Mouse (Mus musculus) NIH3T3 (cell line): ENCODE measurements around the gene Man1c1.
A peak's percentile ranks its signal among the peaks of the same experiment; 100 is the strongest.

Experiments
- DNase-seq: peaks from one replicate; pipeline ENCODE4 v3.0.0-alpha.2; 2012; ENCODE audit warnings: low read depth

The Man1c1 gene

DNA sequence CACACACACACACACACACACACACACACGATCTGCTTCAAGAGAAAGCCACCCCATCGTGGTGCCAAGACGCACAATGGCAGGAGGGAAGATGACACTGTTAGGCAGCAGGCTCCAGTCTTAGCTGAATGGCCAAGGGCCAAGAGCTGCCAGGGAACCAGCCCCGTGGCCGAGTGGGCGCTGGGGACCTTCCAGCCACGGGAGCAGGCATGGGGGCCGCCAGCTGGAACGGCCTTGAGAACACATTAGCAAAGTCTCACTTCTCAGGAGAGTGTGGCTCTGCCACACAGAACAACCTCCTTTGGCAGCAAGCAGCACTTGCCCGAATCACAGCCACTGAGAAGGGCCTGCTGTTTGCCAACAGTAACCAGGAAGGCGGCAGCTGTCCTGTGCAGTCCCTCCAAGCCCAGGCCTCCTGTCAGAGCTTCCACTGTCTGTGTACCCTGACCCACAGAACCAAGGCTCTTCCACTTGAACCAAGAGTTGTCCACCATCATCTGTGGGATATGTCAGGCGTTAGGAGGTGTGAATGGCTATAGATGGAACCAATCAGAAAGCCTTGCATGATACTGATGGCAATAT lies 30.1 kb downstream of the Man1c1 start:
- DNase-seq: no peak

DNA sequence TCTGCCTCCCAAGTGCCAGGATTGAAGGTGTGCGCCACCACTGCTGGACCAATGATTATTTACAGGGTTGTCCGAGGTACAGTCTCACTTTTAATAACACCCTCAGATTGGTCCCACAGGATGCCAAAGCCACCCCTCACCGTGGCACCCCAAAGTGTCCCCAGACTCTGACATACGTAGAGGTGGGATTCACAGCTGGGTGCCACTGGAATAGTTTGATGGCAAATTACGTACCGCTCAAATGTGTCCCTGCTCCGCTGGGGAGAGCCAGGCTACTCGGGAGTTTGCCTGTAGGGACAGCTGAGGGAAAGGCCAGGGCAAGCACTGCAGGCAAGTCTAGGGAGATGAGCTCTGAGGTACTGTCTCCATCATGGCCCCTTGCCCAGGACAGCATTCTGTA lies 30.9 kb downstream of the Man1c1 start:
- no peak for DNase-seq

DNA sequence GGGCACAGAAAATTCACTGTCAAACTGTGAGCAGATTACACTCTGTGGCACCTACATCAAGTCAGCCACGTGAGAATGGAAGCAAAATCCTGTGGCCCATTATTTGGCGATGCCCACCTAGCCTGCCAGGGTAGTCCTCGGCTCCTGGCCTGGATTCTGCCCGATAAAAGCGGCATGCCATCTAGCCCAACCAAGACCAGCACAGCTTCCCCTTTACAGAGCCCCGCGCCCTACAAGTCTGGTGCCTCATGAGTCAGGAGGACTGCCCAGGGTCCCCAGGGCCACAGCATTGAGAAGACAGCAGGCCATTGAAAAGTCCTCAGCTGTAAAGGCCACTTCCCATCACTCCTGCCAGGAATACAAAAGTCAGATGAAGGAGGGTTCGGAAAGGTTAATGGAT lies 31.8 kb downstream of the Man1c1 start:
- DNase-seq: no peak

DNA sequence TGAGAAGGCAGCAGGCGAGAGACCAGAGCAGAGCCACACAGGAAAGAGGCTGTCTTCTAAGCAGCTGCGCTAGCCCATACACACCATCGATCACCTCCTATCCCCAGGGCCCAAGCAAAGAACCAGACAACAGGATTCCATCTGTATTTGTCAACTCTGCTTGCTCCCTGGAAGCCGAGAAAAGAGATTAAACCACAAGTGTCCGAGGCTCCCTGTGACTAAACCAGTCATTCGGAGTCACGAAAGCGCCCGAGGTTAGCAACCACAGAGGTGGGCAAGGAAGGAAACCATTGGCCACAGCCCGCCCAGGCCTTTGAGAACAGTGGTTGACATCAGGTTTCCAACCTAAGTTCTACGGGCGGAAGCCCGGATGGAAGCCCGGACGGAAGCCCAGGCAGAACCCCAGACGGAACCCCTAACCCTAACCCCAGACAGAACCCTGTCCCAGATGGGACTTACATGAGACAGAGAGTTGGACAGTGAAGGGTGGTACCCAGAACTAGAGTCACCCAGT lies 32.4 kb downstream of the Man1c1 start:
- no peak for DNase-seq

DNA sequence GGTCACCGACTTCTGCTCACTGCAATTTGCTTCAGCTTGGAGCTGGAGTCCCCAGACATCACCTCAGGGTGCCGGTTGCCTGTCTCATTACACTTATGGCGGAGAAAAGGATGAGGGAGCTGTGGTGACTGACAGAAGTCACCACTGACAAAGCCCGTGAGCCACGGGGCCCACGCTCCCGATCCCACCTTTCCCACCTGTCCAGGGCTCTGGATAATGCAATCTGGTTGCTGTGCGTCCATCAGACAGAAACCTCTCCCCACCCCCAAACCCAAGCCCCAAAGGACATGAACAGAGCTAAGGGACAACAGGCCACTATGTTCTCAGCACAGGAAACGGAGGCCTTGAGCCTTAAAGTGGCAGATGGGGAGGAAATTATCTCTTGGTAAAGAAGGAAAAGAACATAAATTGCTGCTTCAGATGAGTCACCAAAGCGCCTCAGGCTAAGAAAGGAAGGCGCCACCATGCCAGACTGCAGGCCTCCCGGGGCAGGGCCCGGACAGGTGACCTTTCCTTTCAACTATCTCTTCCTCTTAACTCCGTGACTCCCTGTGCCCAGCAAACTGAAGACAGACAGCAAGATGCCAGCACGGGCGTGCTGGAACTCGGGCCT lies 34.2 kb downstream of the Man1c1 start:
- peak; percentile 42 for DNase-seq

DNA sequence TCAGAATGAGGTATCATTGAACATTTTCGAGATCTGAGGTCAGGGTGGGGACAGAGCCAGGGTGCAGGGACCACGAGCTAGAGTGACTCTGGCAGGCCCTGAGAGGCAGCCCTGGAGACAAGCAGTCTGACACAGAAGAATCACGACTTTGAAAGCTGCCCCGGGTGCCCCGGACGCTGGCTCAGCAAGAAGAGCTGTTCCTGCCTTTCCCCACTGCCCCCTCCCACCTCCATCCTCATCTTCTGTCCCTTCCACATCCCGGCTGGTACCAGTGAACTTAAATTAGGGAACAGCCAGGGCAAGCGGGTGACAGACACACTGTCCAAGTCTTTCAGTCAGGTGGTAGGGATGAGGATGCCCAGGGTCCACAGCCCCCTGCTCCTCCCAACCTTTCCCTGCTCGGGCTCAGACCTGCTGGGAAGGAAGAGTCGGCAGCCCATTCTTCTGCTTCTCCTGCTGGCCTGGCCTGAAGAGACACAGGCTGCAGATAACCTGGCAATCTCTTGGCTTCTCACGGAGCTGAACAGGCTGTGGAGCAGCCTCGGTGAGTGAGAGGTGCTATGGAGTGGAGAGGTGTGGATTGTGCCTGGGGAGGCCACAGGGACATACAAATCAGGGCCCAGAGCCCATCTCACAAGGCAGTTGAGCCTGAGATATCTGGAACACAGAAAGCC lies 35.6 kb downstream of the Man1c1 start:
- DNase-seq: no peak

DNA sequence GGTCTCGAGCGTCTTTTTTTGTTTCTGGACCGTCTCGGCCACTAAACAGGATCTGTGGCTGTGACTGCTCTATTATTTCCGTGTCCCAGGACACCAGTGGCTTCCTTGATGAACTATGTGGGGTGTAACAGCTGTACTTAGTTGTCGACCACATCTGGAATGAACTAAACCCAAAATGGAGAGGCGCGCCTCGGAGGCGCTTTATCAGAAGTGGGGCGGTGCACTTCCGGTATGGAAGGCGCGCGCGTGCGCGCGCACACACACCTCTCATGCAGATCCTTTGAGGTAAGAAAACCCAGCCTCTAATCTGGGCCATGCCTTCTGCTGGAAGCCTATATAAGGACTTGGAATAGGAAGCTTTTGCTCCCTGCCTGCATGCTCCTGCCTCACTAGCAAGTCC lies 37.7 kb downstream of the Man1c1 start:
- DNase-seq: no peak

DNA sequence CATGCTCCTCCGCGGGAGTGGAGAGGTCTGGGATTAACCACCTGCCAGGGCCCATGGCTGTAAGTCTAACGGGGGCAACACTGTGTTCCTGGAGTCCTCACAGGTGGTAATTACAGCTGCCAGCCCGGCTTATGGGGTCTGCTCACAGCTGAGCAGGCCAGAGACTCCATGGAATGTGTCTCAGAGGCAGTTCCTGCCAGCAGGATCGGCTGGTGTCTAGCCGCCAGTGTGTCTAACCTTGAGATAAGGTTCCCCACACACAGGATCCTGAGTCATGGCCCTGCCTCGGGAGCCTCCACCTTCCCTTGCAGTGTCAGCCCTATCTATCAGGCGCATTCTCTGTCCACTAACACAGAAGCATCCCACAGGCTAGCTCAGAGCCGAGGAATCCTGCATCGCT lies 41.0 kb downstream of the Man1c1 start:
- DNase-seq: peak; percentile 13

DNA sequence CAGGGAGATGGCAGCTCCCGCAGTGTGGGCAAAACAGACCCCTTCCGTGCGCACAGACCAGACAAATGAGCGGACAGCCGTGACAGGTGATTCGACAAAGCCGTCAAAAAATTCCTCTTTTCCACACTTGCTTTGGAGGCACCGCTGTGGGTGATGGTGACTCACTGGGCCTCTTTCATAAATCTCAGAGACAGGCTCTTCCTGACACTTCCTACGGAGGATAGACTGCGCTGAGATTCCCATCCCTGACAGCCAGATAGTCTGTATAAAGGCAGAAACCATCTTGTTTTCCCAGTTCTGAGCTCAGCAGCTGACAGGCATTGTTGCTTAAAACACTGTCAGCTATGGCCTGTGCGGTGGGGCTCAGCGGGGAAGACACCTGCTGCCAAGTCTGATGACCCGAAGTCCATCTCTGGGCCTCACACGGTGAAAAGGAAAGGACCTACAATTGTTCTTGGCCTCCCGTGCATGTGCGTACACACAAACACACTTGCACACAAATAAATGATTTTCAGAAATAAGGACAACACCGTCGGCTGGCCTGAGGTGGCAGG lies 43.4 kb downstream of the Man1c1 start:
- DNase-seq: no peak

DNA sequence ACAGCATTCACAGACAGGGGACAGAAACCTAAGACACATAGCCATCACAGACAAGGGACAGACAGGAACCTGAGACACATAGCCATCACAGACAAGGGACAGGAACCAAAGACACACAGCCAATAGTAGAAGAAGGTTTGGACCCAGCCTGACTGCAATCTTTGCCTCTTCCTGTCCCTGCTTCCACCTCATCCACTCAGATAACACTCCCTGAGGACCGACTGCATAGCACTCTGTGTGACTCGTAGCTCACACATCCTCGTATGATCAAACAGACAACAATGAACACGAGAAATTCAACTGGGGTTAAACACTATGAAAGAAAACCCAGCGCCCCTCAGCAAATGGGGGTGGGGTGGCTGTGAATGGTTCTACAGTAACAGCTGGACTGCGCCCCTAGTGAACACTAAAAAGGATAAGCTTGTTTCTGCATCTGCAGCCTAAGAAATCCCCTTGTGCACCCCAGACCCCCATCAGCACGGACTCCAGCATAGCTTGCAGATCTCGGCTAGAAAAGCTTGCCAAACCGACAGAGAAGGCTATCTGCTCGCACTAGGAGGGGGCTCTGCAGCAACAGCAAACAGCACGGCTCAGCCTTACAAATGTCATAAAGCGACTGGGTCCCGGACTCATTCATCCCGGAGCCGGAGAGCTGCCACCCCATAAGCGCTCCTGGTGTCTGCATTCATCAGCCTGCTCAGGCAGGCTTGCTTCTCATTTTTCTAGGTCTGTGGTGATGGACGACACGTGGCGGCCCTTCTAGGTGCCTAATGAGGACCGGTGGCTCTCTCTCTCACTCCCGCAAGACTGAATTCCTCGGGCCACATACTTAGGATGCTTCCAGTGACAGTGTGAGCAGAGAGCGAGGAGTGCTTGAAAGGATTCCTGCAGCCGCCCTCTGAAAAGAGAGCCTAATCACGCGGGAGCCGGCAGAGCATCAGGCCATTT lies 44.5 kb downstream of the Man1c1 start:
- DNase-seq: peak; percentile 39

DNA sequence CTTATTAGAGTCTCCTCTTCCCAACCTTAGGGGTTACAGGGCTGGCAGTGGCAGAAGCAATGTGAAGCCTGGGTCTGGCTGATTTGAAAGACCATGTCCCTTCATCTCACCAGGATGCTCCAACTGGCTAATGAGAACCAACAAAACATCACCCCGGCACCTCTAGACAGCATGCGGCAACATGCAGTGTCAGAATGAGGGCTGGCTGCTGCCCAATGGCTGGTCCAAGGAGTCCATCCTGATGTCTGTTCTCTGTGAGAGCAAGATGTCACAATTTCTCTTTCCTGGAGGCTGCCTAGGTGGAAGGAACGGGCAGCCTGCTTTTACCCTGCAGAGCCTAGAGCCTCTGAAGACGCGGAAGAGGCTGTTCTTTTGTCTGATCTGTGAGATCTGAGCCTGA lies 46.6 kb downstream of the Man1c1 start:
- DNase-seq: no peak

DNA sequence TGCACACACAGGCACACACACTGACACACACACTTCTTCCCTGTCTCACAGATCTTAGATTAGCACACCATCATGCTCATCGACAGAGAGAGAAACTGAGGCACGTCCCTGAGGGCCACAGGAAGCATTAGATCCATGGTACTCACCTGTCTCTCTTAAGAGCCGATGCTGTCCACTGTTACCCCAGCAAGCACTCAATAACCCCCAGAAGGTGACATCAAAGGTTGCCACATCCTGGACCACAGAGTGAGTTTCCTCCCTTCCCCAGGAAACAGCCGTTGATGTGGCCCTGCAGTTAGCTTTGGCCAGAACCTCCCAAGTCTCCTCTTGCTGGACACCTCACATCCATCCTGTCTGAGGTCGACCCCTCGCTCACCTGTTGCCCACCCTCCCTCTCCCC lies 49.7 kb downstream of the Man1c1 start:
- DNase-seq: no peak

DNA sequence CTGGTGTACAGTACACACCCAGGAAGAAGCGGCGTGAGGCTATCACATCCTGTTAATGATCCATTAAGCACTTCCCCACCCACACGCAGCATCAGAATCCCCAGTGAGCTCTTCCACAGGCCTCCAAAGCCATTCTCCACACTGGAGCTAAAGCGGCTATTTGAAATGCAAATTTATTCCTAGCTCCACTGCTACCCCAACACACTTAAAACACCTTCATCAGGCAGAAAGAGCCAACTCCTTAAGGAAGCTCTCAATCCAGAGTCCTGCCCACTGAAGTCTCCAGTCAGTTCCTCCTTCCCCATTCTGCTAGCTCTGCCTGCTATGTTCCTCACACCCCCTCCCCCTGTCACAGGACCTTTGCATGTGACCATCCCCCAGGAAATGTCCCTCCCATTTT lies 51.4 kb downstream of the Man1c1 start:
- DNase-seq: no peak

DNA sequence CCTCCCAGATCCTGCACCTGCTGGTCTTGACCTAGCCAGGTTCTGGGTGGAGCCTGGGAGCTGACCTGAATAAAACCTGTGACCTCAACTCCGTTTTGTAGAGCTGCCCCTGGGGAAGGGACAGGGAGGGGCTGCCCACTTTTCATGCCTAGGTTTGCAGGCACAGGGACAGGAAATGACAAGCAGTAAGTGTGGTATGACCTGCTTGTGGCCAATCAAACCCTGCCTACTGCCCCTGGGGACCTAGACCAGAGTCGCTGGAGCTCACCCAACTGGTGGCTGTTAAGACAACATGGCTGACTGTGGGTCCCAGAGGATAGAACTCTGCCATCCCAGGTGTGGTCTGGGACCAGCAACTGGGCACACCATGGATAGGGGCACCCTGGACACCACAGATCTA lies 51.9 kb downstream of the Man1c1 start:
- DNase-seq: no peak

DNA sequence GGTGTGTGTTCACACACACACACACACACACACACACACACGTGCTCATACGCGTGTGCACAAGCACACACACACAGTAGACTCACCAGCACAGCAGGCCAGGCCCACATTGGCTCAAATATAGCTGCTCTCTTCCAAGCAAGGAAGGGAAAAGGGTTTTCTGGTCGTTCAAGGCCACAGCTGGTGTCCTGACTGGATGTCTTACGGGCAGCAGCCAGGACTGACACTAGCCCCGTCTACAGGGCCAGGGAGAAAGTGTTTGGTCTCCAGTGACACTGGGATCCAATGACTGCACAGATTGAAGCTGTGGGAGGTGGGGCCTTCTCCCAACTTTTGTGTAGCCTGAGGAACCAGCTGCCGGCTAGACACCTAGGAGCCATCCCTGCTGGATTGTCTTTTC lies 52.7 kb downstream of the Man1c1 start:
- no peak for DNase-seq

DNA sequence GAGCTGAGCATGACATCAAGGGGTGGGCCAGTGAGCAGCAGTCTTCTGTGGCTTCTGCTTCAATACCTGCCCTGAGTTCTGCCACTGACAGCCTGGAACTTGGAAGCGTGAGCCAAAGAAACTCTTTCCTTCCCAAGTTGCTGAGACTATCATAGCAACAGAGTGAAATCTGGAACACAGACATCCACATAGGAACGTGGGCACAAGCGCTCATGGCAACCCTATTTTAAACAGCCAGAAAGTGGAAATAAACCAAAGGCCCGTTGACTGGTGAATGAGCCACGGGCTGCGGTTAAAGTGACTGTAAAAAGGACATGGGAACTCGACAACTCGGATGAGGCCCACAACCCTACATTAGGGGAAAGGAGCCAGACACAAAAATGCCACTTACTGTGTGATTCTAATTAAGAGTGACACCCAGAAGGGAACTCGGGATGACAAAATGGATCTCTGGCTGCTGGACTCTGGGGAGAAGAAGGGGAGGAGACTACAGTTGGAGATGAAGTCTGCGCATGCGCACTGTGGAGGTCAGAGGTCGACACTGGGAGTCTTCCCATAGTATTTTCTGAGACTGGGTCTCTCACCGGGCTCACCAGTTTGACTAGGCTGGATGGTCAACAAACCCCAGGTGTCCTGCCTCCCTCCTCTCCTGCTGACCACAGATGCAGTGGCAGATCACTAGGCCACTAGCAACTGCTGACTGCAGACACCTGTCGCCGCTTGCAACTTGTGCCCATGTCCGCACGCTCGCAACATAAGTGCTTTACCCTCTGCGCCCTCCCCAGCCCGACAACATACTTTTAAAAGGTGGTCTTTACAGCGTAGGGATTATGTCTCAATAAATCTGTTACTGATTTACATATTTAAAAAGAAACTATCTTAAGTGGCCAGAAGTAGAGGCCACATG lies 58.8 kb downstream of the Man1c1 start:
- no peak for DNase-seq

DNA sequence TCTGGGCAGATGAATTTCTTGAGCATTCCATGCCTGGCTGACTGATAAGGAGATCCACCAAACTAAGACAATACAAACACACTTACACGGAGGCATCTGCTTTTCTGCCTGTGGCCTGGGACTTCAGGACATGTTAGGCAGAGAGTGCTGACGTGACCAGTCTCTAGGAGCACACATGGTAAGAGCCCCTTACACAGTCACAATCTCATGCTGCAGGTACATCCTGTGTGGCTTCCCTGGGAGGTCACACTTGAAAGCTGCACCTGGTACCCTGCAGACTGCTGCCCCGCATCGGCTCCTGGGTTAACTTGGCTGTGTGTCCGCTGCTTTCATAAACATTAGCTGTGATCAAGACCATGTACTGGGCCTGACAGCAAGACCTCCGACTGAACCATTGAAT lies 59.7 kb downstream of the Man1c1 start:
- no peak for DNase-seq

DNA sequence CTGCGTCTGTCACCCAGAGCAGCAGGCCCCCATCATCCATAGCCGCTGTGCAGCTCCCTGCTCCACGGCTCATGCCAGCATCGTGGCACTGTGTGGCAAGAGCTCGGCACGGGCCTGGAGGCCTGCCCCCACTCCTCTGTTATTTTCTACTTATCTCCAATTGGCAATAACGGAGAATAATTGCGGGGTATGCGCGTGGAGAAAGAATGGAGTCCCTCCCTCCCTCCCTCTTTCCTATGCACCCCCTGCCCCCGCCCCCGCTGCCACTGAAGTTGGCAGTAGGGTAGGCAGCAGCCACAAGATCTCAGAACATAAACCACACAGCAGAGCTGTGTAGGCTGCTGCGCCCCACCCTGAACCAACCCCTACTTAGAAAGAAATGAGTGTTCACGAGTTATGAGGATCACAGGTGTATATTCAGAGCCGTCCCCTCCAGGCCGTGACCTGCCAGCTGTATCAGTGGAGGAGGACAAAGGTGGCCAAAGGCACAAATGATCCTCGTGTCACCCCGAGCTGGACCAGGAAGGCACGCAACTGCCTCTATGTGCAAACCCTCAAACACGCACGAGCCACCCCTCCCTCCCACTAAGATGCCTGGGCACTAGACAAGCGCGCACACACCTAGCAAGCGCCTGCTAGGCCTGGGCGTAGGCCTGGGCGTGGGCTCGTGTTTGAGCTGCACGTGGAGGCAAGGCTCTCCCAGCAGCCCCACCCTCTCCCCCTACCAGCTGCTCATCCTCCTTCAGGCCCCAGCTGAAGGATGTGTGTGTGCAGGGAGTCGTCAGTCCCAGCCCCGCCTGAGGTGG lies 62.2 kb downstream of the Man1c1 start:
- no peak for DNase-seq

DNA sequence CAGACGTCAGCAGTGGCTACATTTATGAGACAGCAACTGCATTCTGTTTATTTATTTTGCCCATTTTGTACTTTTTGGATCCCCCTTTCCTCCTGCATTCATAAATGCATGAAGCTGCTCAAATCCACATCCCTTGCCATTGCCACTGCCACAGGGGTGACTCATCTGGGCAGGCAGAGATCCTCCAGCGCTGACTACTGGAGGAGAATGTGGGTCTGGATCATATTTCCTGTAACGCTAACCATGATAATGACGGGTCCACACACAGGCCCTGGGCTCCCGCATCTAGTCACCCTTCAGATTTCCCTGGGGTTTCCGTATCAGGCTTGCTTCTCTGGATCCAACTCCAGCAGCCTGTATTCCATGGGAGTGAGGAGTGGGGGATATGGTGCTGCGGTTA lies 64.8 kb downstream of the Man1c1 start:
- DNase-seq: peak; percentile 65

DNA sequence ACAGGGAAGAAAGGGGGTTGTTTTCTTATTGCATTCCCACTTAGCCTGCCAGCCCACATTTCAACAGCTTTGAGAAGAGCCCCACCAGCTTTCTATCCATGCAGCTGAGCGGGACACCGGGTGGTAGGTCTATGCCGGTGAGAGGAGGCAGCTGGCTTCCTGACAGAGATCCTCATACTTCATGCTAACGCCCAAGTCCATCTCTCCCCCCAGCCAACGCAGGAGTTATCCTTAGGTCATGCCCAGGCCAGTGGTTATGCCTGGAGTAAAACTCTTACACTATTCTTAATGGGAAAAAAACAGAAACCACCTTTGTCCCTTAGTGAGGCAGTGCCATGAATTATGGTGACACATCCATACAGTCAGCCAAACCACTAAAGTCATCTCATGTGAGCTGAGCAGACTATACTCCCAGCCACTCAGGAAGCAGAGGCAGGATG lies 66.0 kb downstream of the Man1c1 start:
- DNase-seq: peak; percentile 79
